Mouse (Mus musculus): ENCODE results near the gene Ank3. TPM values are rescaled to one million over a fixed set of nuclear protein-coding genes. Genes with fewer than 3 reads are reported as not detected.

The Ank3 gene
- total RNA-seq, 2 experiments from 2014 or later: 84.5 to 114 TPM

- intact Hi-C loops (cut with DNase I): no loop called here
- DNase-seq: no peak
Observed at GRCm38 (mm10) chr10:69595487-69595886, 196.9 kb downstream of the Ank3 start.

GRCm38 (mm10) chr10:69601471-69601870, 202.9 kb downstream of the Ank3 start:
- intact Hi-C loops (cut with DNase I): no loop called here

GRCm38 (mm10) chr10:69602711-69603110, 204.1 kb downstream of the Ank3 start:
- no peak for DNase-seq
- intact Hi-C loops (cut with DNase I): no loop called here

More at GRCm38 (mm10) chr10:69601471-69601870, 202.9 kb downstream of the Ank3 start:
- DNase-seq: no peak

- intact Hi-C loops (cut with DNase I): no loop called here
Observed at GRCm38 (mm10) chr10:69604609-69605008, 206.0 kb downstream of the Ank3 start.

DNA sequence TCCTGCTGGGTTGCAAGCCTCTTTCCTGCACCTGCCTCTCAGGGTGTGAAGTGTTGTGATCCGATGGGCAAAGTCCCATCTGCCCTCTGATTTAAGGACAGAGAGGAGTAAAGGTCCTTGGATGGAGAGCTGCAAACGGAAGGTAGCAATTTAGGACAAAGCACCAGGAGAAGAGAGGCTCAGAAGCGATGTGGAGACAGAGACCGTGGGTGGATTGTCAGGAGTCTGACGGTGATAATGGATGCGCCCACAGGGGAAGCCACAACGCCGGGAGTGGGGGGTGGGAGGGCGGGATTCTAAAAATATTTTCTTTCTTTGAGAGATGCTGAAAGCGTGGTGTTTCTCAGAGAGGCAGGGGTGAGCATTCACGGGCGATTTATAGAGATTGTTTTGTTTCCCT, 206.6 kb downstream of the Ank3 start:
- intact Hi-C loops (cut with DNase I): no loop called here
- DNase-seq: no peak

More at GRCm38 (mm10) chr10:69604609-69605008, 206.0 kb downstream of the Ank3 start:
- no peak for DNase-seq

GRCm38 (mm10) chr10:69607611-69608119, 209.1 kb downstream of the Ank3 start:
- intact Hi-C loops (cut with DNase I): no loop called here
- DNase-seq: no peak

DNA sequence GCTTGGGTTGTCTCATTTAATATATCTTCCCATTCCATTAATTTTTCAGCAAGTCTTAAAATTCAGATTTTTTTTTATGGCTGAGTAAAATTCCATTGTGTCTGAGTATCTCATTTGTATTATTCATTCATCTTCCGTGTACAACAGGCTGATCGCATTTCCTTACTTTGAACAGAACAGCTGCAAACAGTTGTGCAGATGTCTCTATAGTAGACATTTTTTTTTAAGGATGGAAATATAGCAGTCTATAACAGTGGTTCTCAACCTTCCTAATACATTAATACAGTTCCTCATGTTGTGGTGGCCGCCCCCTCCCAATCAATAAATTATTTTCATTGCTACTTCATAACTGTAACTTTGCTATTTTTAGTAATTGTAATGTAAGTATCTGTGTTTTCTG, 212.7 kb downstream of the Ank3 start:
- intact Hi-C loops (cut with DNase I): no loop called here
- DNase-seq: no peak

DNA sequence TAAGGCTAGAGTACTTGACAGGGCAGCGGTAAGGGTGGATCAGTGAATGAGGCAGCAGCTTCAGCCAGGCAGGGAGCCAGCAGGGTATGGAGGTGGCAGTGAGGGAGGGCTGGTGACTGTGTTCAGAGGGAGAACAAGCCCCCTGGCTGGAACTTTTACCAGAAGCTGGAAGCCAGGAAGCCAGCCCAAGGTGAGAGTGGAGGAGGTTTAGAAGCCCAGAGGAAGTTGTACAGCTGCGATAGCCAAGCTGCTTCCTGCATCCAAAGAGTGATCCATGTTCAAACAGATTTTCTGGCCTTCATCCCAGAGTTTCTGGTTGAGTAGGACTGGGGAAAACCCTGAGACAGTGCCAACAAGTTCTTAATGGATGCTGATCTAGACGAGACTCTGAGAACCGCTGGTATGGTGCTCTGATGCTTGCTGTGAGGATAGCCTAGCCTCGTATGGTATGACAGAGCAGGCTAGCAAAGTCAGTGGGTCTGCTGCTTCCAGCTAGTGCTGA, 213.3 kb downstream of the Ank3 start:
- intact Hi-C loops (cut with DNase I): no loop called here
- peak in 1 of 2 experiments; percentile 18 for DNase-seq

GRCm38 (mm10) chr10:69616953-69617352, 218.4 kb downstream of the Ank3 start:
- peak; percentile 29 to 37 for DNase-seq
- intact Hi-C loops (cut with DNase I): no loop called here

DNA sequence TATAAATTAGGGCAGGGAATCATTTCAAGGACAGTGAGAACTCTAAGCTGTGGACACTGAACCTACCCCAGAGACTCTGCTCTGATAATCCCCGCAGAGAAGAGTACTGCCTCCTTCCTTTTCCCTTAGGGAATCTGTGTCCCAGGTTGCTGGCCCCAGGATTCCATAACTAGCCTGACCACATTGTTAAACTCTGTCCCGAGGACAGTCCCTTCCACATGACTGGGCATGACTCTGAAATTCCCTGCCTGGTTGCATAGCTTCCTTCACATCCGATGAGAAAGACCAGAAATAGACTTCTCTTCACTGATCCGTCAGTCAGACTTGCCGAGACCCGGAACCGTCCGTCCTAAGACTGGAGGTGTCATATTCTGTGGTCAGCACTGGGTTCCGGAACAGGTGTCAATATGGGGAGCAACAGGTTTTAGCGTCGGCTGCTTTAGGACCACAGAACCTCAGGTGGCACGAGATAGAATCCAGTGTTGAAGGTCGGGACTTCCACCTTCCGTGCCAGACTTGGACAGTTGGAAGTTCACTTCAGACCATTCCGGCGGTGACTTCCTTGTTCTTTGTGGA, 219.1 kb downstream of the Ank3 start:
- intact Hi-C loops (cut with DNase I): no loop called here
- no peak for DNase-seq

GRCm38 (mm10) chr10:69620692-69621382, 222.3 kb downstream of the Ank3 start:
- DNase-seq: no peak
- intact Hi-C loops (cut with DNase I): no loop called here

DNA sequence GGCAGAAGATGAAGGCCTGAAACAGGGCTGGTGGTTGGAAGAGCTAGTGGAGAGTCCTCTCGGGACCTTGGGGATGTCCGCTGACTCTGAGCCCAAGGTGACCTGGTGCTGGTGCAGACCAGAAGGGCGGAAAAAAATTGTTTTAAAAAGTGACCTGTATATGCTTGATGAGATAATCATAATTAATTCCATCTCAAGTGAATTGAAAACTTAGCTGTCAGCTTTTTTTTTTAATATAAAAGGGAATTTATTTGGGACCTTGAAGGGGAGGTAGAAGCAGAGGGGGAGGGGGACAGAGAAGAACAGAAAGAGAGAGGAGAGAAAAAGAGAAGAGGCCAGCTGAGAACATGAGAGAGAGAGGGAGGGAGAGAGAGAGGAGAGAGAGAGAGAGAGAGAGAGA, 229.2 kb downstream of the Ank3 start:
- no peak for DNase-seq
- intact Hi-C loops (cut with DNase I): no loop called here

DNA sequence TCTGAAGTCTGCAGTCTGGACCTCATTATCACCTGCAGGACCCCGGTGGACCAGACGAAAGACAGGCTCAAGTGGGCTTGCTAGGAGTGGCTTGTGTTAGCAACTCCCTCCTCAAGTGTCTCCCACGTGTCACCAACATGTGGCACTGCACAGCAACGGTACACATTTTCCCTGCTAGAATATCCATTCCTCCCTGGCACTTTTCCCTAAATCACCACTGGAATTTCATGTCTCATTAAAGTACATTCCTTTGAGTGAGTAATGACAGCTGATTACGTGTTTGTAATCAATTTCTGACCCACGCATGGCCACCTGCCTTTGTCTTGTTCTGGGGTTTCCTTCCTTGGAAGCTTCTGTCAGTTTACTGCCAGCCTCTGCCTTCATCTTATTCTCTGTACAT, 230.2 kb downstream of the Ank3 start:
- intact Hi-C loops (cut with DNase I): no loop called here
- DNase-seq: no peak

DNA sequence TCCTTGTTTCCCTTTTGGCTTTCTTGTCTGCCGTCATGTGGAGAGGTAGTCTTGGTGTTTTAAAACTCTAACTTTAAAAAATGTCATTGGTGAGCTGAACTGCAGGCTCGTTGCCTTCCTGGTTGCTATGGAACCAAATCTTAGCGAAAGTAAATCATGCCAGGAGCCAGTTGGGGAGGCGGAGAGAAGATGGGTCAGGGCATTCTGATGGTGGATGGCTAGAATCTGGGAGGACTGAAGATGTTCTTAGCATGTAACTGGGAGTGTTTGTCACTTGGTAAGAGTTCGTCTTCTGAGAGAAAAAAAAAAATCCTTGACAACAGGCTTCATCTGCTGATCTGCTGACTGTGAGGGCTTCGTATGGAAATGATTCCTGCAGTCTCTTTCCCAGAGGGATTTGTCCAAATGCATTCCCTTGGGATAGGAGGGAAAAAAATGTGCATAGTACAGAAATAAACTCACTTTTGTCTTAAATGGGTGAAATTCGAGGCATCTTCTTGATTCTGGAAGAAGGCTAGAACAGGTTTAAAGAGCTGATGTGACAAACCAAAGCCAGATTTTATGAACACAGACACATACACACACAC, 232.3 kb downstream of the Ank3 start:
- intact Hi-C loops (cut with DNase I): no loop called here
- no peak for DNase-seq

- no peak for DNase-seq
- intact Hi-C loops (cut with DNase I): no loop called here
Observed at GRCm38 (mm10) chr10:69632885-69633284, 234.3 kb downstream of the Ank3 start.

DNA sequence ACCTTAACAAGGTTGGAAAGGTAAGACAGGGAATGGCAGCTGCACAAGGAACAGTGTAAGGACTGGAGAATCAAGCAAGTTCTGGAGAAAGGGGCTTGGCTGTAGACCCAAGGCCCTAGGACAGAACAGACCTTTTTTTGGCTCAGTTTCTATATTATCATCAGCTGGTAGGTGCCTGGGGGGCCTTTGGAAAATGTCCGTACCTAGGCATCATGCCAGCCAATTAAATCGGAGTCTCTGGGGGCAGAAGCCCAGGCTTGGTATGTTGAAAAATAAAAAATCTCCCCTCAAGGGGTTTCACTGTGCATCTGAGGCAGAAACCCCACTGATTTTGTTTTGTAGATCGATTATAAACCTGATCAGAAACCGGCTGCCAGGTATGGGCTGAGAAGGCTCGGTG, 236.3 kb downstream of the Ank3 start:
- no peak for DNase-seq
- intact Hi-C loops (cut with DNase I): no loop called here

DNA sequence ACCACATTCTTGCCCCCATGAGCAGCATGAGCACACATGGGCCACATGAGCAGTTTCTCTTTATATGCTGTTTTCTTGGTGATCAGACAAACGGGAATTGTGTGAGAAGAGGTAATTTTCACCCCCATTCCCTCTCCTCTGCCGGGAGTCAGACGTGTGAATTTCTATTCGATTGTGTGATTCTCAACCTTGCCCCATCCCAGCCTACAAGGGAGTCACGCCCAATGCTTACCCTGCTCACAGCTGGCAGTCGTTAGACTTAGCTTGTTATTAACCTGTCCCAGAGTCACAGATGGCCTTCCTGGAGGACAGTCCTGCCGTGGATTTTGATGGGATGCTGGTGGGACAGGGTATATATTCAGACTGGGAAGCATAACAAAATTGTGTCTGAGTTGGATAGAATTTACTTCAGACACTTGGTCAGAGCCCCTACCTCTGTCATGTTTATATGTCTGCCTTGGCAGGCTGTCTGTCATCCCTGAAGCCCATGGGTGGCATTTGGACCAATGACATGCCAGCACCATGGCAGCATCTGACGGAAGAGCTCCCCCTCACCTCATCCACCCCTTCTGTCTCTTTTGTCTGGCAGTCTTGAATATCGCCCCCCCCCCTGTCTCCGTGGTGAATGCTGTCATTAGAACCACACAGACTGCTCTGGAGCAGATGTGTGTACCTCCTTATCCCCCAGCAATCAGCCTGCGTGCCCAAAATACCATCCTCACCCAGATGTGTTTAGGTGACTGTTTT, 237.5 kb downstream of the Ank3 start:
- no peak for DNase-seq
- intact Hi-C loops (cut with DNase I): no loop called here

- intact Hi-C loops (cut with DNase I): no loop called here
Observed at GRCm38 (mm10) chr10:69639138-69639537, 240.6 kb downstream of the Ank3 start.

GRCm38 (mm10) chr10:69640617-69641016, 242.0 kb downstream of the Ank3 start:
- no peak for DNase-seq
- intact Hi-C loops (cut with DNase I): no loop called here

More at GRCm38 (mm10) chr10:69639138-69639537, 240.6 kb downstream of the Ank3 start:
- no peak for DNase-seq

- DNase-seq: no peak
- intact Hi-C loops (cut with DNase I): no loop called here
Observed at GRCm38 (mm10) chr10:69643481-69643880, 244.9 kb downstream of the Ank3 start.

GRCm38 (mm10) chr10:69643986-69644385, 245.4 kb downstream of the Ank3 start:
- intact Hi-C loops (cut with DNase I): no loop called here
- DNase-seq: peak in 1 of 2 experiments; percentile 4
